Mouse (Mus musculus): ENCODE measurements around the gene Polr1a. TPM values are rescaled to one million over a fixed set of nuclear protein-coding genes. Genes with fewer than 3 reads are reported as not detected.

The Polr1a gene
- total RNA-seq, 2 experiments from 2014 or later = 31.3 to 35.4 TPM

DNA sequence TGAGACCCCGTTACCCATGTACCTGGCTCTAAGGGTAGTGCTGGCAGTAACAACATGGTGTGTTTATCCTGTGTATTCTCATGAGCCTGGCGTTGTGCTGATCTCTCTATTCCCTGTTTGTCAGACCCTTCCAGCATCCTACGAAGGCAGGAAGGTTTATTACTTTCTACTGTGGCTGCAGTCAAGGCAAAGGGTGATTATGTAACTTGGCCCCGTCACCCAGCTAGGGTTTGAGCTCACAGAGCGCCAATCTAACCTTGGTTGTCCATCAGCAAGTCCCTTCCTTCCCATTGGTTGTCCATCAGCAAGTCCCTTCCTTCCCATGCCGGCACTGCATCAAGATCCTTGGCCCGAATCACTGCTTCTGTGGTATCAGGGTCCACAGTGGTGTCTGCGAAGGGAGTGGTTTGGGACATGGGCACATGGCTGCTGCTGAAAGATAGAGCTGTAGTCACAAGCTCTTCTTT lies 81.6 kb downstream of the Polr1a start:
- DNase-seq = no peak

GRCm38 (mm10) chr6:71991190-71991932 lies 82.5 kb downstream of the Polr1a start:
- intact Hi-C loops (cut with DNase I; ENCODE audit: low total_unique reads) = no loop called here
- DNase-seq = no peak

More for the DNA sequence above, 81.6 kb downstream of the Polr1a start:
- intact Hi-C loops (cut with DNase I; ENCODE audit: low total_unique reads) = no loop called here

DNA sequence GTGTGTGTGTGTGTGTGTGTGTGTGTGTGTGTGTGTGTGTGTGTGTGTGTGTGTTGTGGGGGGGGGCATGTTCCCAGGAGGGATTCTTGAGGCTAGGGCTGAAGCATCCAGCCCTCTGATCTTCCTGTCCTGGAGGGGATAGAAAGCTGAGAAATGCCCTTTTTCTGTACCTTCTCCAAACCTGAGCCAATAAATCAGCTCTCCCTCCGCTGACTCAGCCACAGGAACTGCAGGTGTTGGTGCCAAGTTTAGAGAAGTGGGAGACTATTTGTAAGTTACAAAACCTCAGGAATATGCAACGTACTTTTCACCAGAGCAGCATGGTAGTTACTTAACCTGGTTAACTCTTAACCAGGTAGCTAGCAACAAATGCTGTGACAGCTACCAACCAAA lies 83.1 kb downstream of the Polr1a start:
- DNase-seq = no peak
- intact Hi-C loops (cut with DNase I; ENCODE audit: low total_unique reads) = no loop called here

DNA sequence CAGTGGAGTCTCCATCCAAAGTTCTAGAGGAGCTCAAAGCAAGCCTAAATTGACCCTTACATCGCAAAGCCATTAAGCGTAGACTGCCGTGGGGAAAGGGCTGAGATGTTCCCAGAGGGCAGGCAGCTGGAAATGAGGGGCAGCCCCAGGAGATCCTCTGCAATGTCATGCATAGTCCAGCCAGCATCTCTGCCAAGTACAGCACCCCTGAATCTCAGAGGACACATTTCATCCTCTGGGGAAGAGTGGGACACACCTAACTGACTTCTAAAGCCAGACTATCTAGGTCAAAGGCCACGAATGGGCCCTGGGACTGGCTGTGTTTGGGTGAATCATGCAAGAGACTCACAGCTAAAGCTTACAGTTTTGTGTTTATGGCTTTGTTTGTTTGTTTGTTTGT lies 85.2 kb downstream of the Polr1a start:
- DNase-seq = no peak
- intact Hi-C loops (cut with DNase I; ENCODE audit: low total_unique reads) = no loop called here

DNA sequence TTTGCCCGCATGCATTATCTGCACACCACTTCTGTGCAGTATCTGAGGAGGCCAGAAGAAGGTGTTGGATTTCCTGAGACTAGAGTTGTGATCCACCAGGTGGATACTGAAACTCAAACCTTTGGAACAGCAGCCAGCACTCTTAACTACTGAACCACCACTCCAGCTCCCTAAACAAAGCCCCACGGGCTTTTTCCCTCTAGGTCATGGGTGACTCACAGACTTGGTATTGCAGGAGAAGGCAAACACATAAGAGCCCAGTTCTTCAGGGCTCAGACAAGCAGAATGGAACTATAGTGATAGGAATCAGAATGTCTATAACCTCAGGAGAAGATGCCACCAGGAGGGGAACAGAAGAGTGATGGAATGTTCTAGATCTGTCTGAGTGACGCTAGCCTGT lies 86.2 kb downstream of the Polr1a start:
- DNase-seq = no peak
- intact Hi-C loops (cut with DNase I; ENCODE audit: low total_unique reads) = no loop called here

DNA sequence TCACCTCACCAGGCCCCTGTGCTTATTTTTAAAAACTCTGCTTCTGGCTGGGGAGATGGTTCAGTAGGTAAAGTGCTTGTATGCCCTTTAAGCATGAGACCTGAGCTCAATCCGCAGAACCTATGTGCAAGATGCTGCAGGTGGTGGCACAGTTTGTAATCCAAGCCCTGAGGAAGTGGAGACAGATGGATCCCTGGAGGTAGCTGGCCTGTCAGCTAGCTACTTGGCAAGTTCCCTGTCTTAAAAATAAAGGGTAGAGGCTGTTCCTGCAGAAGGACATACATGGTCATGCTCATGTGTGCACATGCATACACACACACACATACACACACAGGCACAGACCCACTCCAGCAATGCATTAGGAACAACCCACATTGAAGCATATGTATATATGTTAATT lies 88.4 kb downstream of the Polr1a start:
- intact Hi-C loops (cut with DNase I; ENCODE audit: low total_unique reads) = no loop called here
- no peak for DNase-seq

DNA sequence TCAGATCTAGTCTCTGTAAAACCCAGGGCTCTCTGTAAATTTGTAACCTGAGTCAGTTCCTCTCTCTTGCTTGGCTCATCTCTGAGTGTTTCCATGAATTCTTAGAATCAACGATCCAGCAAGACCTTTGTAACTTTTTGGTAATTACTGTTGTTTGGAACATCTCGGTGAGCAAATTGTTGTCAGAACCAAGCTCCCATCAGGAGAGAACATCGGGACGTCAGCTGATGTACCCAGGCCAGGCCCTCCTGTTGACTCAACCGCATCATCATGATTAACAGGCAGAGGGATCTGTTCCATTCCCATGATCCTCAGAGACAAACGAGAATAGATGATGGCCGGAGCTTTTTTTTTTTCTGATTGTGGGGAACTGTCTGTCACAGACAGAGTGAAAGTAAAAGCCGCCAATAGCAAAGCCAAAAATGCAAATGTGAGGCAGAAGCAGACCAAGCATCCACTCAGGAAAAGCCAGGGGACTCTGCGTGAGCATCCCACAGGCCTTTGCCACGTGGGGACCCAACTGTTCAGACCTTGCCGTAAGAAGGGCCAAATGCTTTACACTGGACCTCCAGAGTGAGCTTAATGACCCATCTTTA lies 91.2 kb downstream of the Polr1a start:
- no peak for DNase-seq
- intact Hi-C loops (cut with DNase I; ENCODE audit: low total_unique reads) = no loop called here

DNA sequence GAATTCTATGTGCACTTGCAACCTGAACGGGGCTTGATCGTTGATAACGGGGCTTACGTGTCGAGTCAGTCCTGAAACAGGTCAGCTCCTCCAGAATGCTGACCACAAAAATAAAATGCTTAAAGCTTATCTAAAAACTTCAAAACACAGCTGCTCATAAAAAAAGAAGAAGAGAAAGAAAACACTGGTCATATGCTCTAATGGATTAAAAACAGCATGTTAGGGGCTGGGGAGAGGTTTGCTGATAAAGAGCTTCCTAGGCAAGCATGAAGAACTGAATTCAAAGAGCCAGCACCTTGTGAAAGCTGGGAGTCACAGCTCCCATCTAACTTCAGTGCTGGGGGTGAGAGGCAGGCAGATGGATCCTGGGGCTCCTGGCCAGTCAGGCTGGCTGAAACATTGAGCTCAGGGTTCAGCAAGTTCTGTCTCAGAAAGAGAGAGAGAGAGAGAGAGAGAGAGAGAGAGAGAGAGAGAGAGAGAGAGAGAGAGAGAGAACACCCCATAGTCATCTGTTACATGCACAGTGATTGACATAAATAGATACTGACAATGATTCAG lies 92.4 kb downstream of the Polr1a start:
- intact Hi-C loops (cut with DNase I; ENCODE audit: low total_unique reads) = no loop called here

GRCm38 (mm10) chr6:72007411-72008212 lies 98.8 kb downstream of the Polr1a start:
- intact Hi-C loops (cut with DNase I; ENCODE audit: low total_unique reads) = no loop called here
- no peak for DNase-seq

More for the DNA sequence above, 92.4 kb downstream of the Polr1a start:
- DNase-seq = no peak

GRCm38 (mm10) chr6:72008213-72008655 lies 99.4 kb downstream of the Polr1a start:
- no peak for DNase-seq

GRCm38 (mm10) chr6:72009454-72009853 lies 100.6 kb downstream of the Polr1a start:
- no peak for DNase-seq
- intact Hi-C loops (cut with DNase I; ENCODE audit: low total_unique reads) = no loop called here

More at GRCm38 (mm10) chr6:72008213-72008655, 99.4 kb downstream of the Polr1a start:
- intact Hi-C loops (cut with DNase I; ENCODE audit: low total_unique reads) = no loop called here

- intact Hi-C loops (cut with DNase I; ENCODE audit: low total_unique reads) = no loop called here
- no peak for DNase-seq
These were observed 105.2 kb downstream of the Polr1a start for GRCm38 (mm10) chr6:72014033-72014432.

- intact Hi-C loops (cut with DNase I; ENCODE audit: low total_unique reads) = no loop called here
- DNase-seq = no peak
These were observed 109.2 kb downstream of the Polr1a start for GRCm38 (mm10) chr6:72018052-72018451.

- intact Hi-C loops (cut with DNase I; ENCODE audit: low total_unique reads) = no loop called here
- DNase-seq = no peak
These were observed 116.6 kb downstream of the Polr1a start for GRCm38 (mm10) chr6:72025497-72025896.

DNA sequence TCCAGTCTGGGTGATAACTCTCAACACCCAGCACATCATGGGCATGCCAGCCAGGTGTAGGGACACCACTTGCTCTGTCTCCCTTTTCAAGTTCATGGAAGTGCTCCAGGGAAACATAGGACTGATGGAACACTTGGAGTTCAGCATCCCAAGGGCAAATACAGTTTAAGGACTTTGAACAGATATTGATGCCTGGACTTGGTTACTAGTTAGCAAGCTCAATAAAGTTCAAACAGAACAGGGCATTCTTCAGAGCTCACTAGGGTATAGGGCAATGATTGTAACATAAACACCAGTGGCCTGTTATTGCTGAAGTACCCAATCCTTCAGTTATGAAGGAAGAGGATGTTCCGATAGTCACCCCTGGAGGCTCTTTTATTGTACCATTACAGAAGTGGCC lies 119.2 kb downstream of the Polr1a start:
- intact Hi-C loops (cut with DNase I; ENCODE audit: low total_unique reads) = no loop called here

GRCm38 (mm10) chr6:72029674-72030073 lies 120.8 kb downstream of the Polr1a start:
- DNase-seq = no peak
- intact Hi-C loops (cut with DNase I; ENCODE audit: low total_unique reads) = no loop called here

More for the DNA sequence above, 119.2 kb downstream of the Polr1a start:
- no peak for DNase-seq
